In genomic region chr9:87682247-87682646, GRCm38 (mm10) we compare ENCODE assay signal across 13 mouse cellular contexts. TPM values are rescaled to one million over a fixed set of nuclear protein-coding genes. Genes with fewer than 3 reads are reported as not detected.
A peak's percentile ranks its signal among the peaks of the same experiment; 100 is the strongest.
DNase-seq lines count a peak whose midpoint lies in the region; ATAC-seq lines count a peak whose summit lies in the region.
"Had no signal": no experiment of that assay in that cellular context is flagged by ENCODE, and none has a peak within 500 bp of the region (broad histone marks: within the 10 kb centered on the region; RNA-seq: fewer than 3 reads in every experiment).

No protein-coding gene starts in this region.

- no peak for ATAC-seq in hindbrain, embryonic 12.5 days (ENCODE audit: low FRiP score)
- peak; percentile 49 for ATAC-seq in lung, embryonic 16.5 days (ENCODE audit: low read depth)

- no peak overlapping the region for H3K27ac ChIP-seq in hindbrain, embryonic 10.5 days
- H3K27ac ChIP-seq in hindbrain, embryonic 12.5 days, result no peak overlapping the region
- H3K27ac ChIP-seq in lung, embryonic 16.5 days (ENCODE audit: low read length), result no peak overlapping the region
- peak overlapping the region; percentile 61; the same call in 1 of the 2 replicates for H3K27ac ChIP-seq in limb, embryonic 10.5 days
- H3K27ac ChIP-seq: liver, embryonic 13.5 days had no signal

- H3K27me3 ChIP-seq in hindbrain, embryonic 10.5 days (ENCODE audit: insufficient read depth, poor library complexity, severe bottlenecking), result no peaks in the 10 kb centered on the region
- H3K27me3 ChIP-seq in hindbrain, embryonic 12.5 days, result no peaks in the 10 kb centered on the region
- H3K27me3 ChIP-seq in lung, embryonic 16.5 days (ENCODE audit: control insufficient read depth, insufficient read depth, low read depth, low read length), result no peaks in the 10 kb centered on the region
- no peaks in the 10 kb centered on the region for H3K27me3 ChIP-seq in limb, embryonic 10.5 days (ENCODE audit: low read depth, poor library complexity, severe bottlenecking)
- H3K27me3 ChIP-seq: liver, embryonic 13.5 days had no signal

- peak; percentile 41 for DNase-seq in hindbrain, embryonic 10.5 days (ENCODE audit: low spot score)
- DNase-seq in lung, postnatal 36 days, result no peak
- DNase-seq in embryo, embryonic 11 days, result peak; percentile 53
- DNase-seq in limb, embryonic 10.5 days (ENCODE audit: low spot score), result peak; percentile 53
- no peak for DNase-seq in right cerebral cortex, postnatal 36 days (ENCODE audit: low spot score in 2 of 2)
- DNase-seq in cerebellum, postnatal 25 days, result no peak
- DNase-seq: cerebellum, postnatal 36 days; heart, postnatal 10 days; layer of hippocampus, postnatal 36 days; liver, embryonic 13.5 days had no signal

- no peak overlapping the region for H3K4me2 ChIP-seq in hindbrain, embryonic 12.5 days (replicated peaks)
- H3K4me2 ChIP-seq in lung, embryonic 16.5 days (ENCODE audit: low read depth, low read length), result peak overlapping the region; percentile 51
- H3K4me2 ChIP-seq: liver, embryonic 13.5 days had no signal

- no peaks in the 10 kb centered on the region for H3K36me3 ChIP-seq in hindbrain, embryonic 10.5 days
- H3K36me3 ChIP-seq in hindbrain, embryonic 12.5 days, result no peaks in the 10 kb centered on the region
- no peaks in the 10 kb centered on the region for H3K36me3 ChIP-seq in lung, embryonic 16.5 days (ENCODE audit: control insufficient read depth, insufficient read depth, low read length)
- H3K36me3 ChIP-seq in limb, embryonic 10.5 days, result no peaks in the 10 kb centered on the region
- H3K36me3 ChIP-seq: liver, embryonic 13.5 days had no signal

- H3K9me3 ChIP-seq in hindbrain, embryonic 10.5 days, result no peaks in the 10 kb centered on the region
- H3K9me3 ChIP-seq in hindbrain, embryonic 12.5 days (replicated peaks), result no peaks in the 10 kb centered on the region
- no peaks in the 10 kb centered on the region for H3K9me3 ChIP-seq in lung, embryonic 16.5 days (ENCODE audit: control insufficient read depth, low read length)
- no peaks in the 10 kb centered on the region for H3K9me3 ChIP-seq in limb, embryonic 10.5 days (replicated peaks)
- H3K9me3 ChIP-seq: liver, embryonic 13.5 days had no signal

- no peak overlapping the region for H3K4me3 ChIP-seq in hindbrain, embryonic 10.5 days
- H3K4me3 ChIP-seq in hindbrain, embryonic 12.5 days, result no peak overlapping the region
- no peak overlapping the region; the same call in 1 of the 2 replicates for H3K4me3 ChIP-seq in lung, embryonic 16.5 days (ENCODE audit: low read length)
- H3K4me3 ChIP-seq in limb, embryonic 10.5 days, result peak overlapping the region; percentile 26; the same call in 1 of the 2 replicates
- H3K4me3 ChIP-seq: liver, embryonic 13.5 days had no signal

- 0 out of 2 replicates have a peak, but pooled peaks cover 3% of the 10 kb centered on the region for H3K4me1 ChIP-seq in hindbrain, embryonic 10.5 days (replicated peaks)
- H3K4me1 ChIP-seq in hindbrain, embryonic 12.5 days, result no peaks in the 10 kb centered on the region
- no peaks in the 10 kb centered on the region for H3K4me1 ChIP-seq in lung, embryonic 16.5 days (replicated peaks; ENCODE audit: control insufficient read depth, insufficient read depth, low read length)
- peaks cover 24% of the 10 kb centered on the region for H3K4me1 ChIP-seq in limb, embryonic 10.5 days
- H3K4me1 ChIP-seq: liver, embryonic 13.5 days had no signal

- H3K9ac ChIP-seq in hindbrain, embryonic 12.5 days, result no peak overlapping the region
- H3K9ac ChIP-seq in lung, embryonic 16.5 days (ENCODE audit: low read length), result no peak overlapping the region
- H3K9ac ChIP-seq: liver, embryonic 13.5 days had no signal

- 66% methylated on average over 11 of the region's 11 CpGs for whole genome bisulfite sequencing in hindbrain, embryonic 10.5 days
- WGBS in hindbrain, embryonic 12.5 days, result 63% methylated on average over 11 of the region's 11 CpGs
- WGBS in lung, embryonic 16.5 days, result 47% methylated on average over 11 of the region's 11 CpGs
- 47% methylated on average over 11 of the region's 11 CpGs for WGBS in limb, embryonic 10.5 days

RNA-seq across cellular contexts. Expression of gene Tbx18, which starts 48.8 kb away (rescaled TPM):
- polyA plus RNA-seq in hindbrain, embryonic 10.5 days (2016; fragmentation: Nextera tagmentation; extraction: Ambion mirVana), result 2.9 and 4.8 TPM in 2 replicates
- polyA plus RNA-seq in hindbrain, embryonic 12.5 days (2016; fragmentation: Nextera tagmentation; extraction: Ambion mirVana), result 4.1 and 6.2 TPM in 2 replicates
- polyA plus RNA-seq in lung, embryonic 16.5 days (2015; fragmentation: Nextera tagmentation; extraction: Ambion mirVana), result 0.57 and 0.60 TPM in 2 replicates
- 12.6 and 28.3 TPM in 2 replicates for polyA plus RNA-seq in limb, embryonic 10.5 days (2016; fragmentation: Nextera tagmentation; extraction: Ambion mirVana)
- polyA plus RNA-seq: small intestine, adult 2 months had no signal

Comparison
In these comparisons a context has a peak if more than half of its experiments do, and no peak if none do; other contexts are left out.
1. DNase-seq: peak in hindbrain, embryonic 10.5 days (single experiment), embryo, embryonic 11 days (single experiment) and limb, embryonic 10.5 days (single experiment); none in lung, postnatal 36 days (single experiment), right cerebral cortex, postnatal 36 days (0 of 2) and cerebellum, postnatal 25 days (0 of 2).